Mouse (Mus musculus) liver, embryonic 14.5 days (tissue): ENCODE data around the gene Erbb3.

Experiments
- CTCF ChIP-seq: IDR thresholded peaks from 2 replicates; pipeline ENCODE4 v1.5.1; 2016; ENCODE audit warnings: antibody characterized with exemption, low read depth, control low read depth
- EP300 ChIP-seq: IDR thresholded peaks from 2 replicates; pipeline ENCODE4 v1.6.1; 2016; ENCODE audit warnings: antibody characterized with exemption, low read depth

DNA sequence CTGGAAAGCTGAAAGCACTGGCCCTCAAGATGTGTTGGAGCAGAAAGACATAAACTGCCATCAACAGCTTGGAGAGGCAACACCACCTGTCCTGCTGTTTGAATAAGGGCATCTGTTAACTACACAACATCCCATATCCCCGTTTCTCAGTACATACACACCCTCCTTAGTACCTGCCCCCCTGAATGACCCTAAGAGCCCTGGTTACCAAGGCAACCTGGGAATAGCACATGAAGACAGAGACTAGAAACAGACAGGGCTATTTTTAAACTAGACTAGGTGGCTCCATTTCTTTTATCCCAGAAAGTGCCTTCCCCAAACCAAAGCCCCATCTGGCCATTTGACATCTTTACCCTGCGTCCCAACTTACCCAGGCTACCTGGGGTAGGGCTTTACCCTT is 46.4 kb downstream of the Erbb3 start:
- no peak for TF ChIP-seq EP300
- no peak for TF ChIP-seq CTCF
